Mouse (Mus musculus): Measurements from ENCODE around the gene Mesd. TPM values are rescaled to one million over a fixed set of nuclear protein-coding genes. Genes with fewer than 3 reads are reported as not detected.

Gene Mesd
- 54.7 and 62.9 TPM in 2 replicates for polyA plus RNA-seq (2015; fragmentation: Nextera tagmentation; extraction: Ambion mirVana)

DNA sequence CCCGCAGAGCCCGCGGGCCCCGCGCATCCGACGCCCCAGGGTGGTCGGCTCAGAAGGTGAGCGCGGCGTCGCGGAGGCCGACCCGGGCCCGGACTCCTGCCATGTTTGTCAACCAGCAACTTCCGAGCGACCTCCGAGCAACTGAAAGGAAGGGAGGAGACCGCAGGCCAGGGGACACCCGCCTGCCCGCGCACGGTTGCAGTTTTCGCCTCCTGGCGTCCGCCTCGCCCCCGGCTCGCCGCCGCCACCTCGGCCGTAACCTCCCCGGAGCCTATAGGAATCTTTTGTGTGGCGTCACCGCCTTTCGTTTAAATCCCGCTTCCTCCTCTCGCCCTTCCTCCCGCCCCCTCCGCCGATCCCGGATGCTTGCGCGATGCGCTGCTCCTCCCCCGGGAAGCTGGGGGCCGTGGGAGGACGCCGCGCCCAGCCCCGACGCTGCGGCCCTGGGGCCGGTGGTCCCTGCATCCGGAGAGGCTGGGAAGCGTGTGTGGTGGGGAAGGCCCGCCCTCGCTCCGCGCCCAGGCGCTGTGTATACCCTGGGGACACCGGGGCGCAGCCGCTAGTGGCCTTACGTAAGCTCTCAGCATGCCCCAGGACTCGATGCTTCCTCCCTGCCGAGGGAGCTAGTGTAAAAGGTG, at the start of gene Mesd, which contains the start of gene Tlnrd1:
Gene Mesd, plus strand, starts transcription at position 446 of the 638 bp plus-strand sequence.
Gene Tlnrd1, minus strand, starts transcription at position 285 of the 638 bp plus-strand sequence.
- ATAC-seq (ENCODE audit: low FRiP score, low TSS enrichment) = peak; percentile 79
- DNase-seq (ENCODE audit: low spot score) = peak; percentile 95

DNA sequence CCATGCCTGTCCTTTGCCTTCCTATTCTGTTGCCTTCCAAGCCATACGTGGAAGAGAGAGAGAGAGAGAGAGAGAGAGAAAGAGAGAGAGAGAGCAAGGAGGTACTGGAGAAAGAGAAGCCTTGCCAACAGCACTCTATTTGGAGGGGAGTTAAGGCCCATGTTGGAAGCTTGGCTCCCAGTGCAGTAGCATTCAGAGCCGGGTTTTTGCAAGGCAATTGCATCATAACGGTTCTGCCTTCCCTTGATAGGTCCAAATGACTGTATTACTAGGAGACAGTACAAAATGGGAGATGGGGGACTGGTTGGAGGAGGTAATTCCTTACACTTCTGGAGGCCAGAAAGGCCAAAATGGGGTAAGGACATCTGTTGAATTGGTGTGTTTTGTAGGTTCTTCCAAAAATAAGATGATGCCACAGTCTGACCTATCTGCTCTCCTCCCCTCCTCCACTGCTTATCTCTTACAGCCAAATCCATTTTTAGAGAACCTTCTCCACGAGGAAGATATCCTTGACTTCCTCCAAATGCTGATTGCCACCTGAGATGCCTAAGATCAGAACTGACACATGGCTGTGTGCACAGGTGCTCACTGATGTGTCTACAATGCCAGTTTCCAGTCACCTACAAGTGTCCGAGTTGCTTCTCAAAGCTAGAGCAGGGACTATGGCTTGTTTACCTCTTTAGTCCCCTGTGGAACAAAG, 45.6 kb upstream of the Mesd start:
- TF ChIP-seq CTCF (IDR thresholded peaks at IDR 0.05; ENCODE audit: low read depth) = no peak
- TF ChIP-seq EP300 (optimal IDR thresholded peaks at IDR 0.05) = no peak
- no peaks in the 10 kb centered on the region for H3K27me3 ChIP-seq (ENCODE audit: control insufficient read depth, insufficient read depth, low read length)
- no peak overlapping the region for H3K27ac ChIP-seq (replicated peaks)
- ATAC-seq (ENCODE audit: low FRiP score, low TSS enrichment) (no peak), DNase-seq (ENCODE audit: low spot score) (no peak)
- no peaks in the 10 kb centered on the region for H3K9me3 ChIP-seq (ENCODE audit: control insufficient read depth, low read length)
- H3K4me1 ChIP-seq (replicated peaks; ENCODE audit: control insufficient read depth, insufficient read depth) = no peaks in the 10 kb centered on the region
- WGBS = 63% methylated on average over 5 of the region's 5 CpGs
- no peak overlapping the region for H3K4me3 ChIP-seq (ENCODE audit: low read depth, low read length)
- no peaks in the 10 kb centered on the region for H3K36me3 ChIP-seq (ENCODE audit: control insufficient read depth, insufficient read depth, low read length)
- H3K9ac ChIP-seq (ENCODE audit: low read length) = no peak overlapping the region
- H3K4me2 ChIP-seq (replicated peaks; ENCODE audit: low read depth) = no peak overlapping the region

More for the DNA sequence above, at the start of gene Mesd, which contains the start of gene Tlnrd1:
- Histone ChIP-seq H3K36me3 (ENCODE audit: control insufficient read depth, insufficient read depth, low read length) (no peaks in the 10 kb centered on the region), H3K27ac (replicated peaks) (peak within 1 kb of the TSS; percentile 99), H3K4me1 (replicated peaks; ENCODE audit: control insufficient read depth, insufficient read depth) (peaks cover 10% of the 10 kb centered on the region), H3K27me3 (ENCODE audit: control insufficient read depth, insufficient read depth, low read length) (no peaks in the 10 kb centered on the region), H3K4me2 (replicated peaks; ENCODE audit: low read depth) (peak within 1 kb of the TSS; percentile 95), H3K9me3 (ENCODE audit: control insufficient read depth, low read length) (no peaks in the 10 kb centered on the region), H3K9ac (ENCODE audit: low read length) (peak within 1 kb of the TSS; percentile 88), H3K4me3 (ENCODE audit: low read depth, low read length) (peak within 1 kb of the TSS; percentile 79)
- TF ChIP-seq CTCF (IDR thresholded peaks at IDR 0.05; ENCODE audit: low read depth) (peak; percentile 48), EP300 (optimal IDR thresholded peaks at IDR 0.05) (peak; percentile 57)
- under 1% methylated on average over 67 of the region's 69 CpGs for whole genome bisulfite sequencing

DNA sequence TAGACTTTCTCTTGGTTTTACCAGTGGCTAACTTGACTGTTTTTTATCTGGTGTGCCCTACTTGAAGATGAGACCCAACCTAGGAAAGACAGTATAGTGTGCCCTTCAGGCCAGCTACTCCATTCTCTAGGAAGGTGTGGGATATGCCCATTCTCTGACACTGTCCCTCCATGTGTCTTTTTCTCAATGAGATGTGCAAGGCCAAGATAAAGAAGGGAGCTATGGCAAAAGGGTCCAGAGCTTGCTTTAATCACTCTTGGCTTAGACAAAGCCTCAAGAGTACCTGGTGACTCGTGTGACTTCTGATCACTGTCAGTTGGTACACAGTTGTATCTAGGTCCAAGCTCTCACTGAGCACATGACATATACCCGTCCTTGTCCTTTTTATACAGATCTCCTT, 44.2 kb upstream of the Mesd start:
- TF ChIP-seq EP300 (optimal IDR thresholded peaks at IDR 0.05) (no peak), CTCF (IDR thresholded peaks at IDR 0.05; ENCODE audit: low read depth) (no peak)
- 81% methylated on average over 2 of the region's 2 CpGs for whole genome bisulfite sequencing

DNA sequence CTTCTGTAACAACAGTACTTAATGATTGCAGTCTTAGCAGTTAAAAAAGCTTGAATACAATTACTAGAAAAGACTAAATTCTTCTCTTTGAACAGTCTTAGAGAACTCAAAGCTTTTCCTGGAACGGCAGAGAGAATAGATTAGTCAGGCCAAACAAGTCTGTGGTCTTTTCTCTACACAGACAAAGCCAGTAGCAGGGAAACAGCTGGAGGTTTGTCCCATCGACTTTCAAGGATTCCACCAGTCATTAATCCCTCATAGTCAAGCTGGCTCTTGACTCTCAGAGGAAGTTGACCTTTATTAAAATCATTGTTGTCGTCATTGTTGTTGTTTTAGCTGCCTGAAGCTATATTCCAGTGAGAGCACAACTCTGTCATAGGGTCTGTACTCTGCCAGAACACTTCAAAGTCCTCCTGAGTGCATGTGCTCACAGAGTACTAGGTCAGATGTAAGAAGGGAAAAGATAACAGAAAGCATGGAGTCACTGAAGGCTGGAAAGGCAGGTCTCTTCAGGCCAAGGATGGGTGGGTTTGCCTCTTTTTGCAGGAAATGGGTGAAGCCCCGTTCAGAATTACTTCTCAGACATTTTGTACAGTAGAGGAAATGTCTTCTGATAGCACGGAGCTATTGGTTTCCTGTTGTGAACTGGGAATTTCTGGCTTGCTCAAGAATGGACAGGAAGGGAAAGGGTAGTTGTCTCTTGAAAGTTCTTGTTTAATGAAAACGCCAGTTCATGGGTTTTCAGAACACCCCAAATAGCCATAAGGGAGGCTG, 41.6 kb upstream of the Mesd start:
- ATAC-seq (ENCODE audit: low FRiP score, low TSS enrichment) = no peak
- no peak overlapping the region; the same call in 1 of the 2 replicates for H3K27ac ChIP-seq (replicated peaks)
- H3K27me3 ChIP-seq (ENCODE audit: control insufficient read depth, insufficient read depth, low read length) = no peaks in the 10 kb centered on the region
- WGBS = 45% methylated on average over 6 of the region's 6 CpGs
- H3K36me3 ChIP-seq (ENCODE audit: control insufficient read depth, insufficient read depth, low read length) = no peaks in the 10 kb centered on the region
- peaks cover 5% of the 10 kb centered on the region; the same call in 1 of the 2 replicates for H3K4me1 ChIP-seq (replicated peaks; ENCODE audit: control insufficient read depth, insufficient read depth)
- no peaks in the 10 kb centered on the region for H3K9me3 ChIP-seq (ENCODE audit: control insufficient read depth, low read length)
- no peak overlapping the region for H3K9ac ChIP-seq (ENCODE audit: low read length)
- no peak overlapping the region for H3K4me3 ChIP-seq (ENCODE audit: low read depth, low read length)
- TF ChIP-seq CTCF (IDR thresholded peaks at IDR 0.05; ENCODE audit: low read depth) = no peak
- no peak for TF ChIP-seq EP300 (optimal IDR thresholded peaks at IDR 0.05)
- no peak for DNase-seq (ENCODE audit: low spot score)
- H3K4me2 ChIP-seq (replicated peaks; ENCODE audit: low read depth) = no peak overlapping the region

More for the DNA sequence above, 44.2 kb upstream of the Mesd start:
- no peak overlapping the region for H3K27ac ChIP-seq (replicated peaks)
- H3K4me1 ChIP-seq (replicated peaks; ENCODE audit: control insufficient read depth, insufficient read depth) = no peaks in the 10 kb centered on the region
- H3K27me3 ChIP-seq (ENCODE audit: control insufficient read depth, insufficient read depth, low read length) = no peaks in the 10 kb centered on the region
- no peak overlapping the region for H3K4me2 ChIP-seq (replicated peaks; ENCODE audit: low read depth)
- no peaks in the 10 kb centered on the region for H3K9me3 ChIP-seq (ENCODE audit: control insufficient read depth, low read length)
- no peak for DNase-seq (ENCODE audit: low spot score)
- H3K9ac ChIP-seq (ENCODE audit: low read length) = no peak overlapping the region
- no peaks in the 10 kb centered on the region for H3K36me3 ChIP-seq (ENCODE audit: control insufficient read depth, insufficient read depth, low read length)
- H3K4me3 ChIP-seq (ENCODE audit: low read depth, low read length) = no peak overlapping the region
- no peak for ATAC-seq (ENCODE audit: low FRiP score, low TSS enrichment)

DNA sequence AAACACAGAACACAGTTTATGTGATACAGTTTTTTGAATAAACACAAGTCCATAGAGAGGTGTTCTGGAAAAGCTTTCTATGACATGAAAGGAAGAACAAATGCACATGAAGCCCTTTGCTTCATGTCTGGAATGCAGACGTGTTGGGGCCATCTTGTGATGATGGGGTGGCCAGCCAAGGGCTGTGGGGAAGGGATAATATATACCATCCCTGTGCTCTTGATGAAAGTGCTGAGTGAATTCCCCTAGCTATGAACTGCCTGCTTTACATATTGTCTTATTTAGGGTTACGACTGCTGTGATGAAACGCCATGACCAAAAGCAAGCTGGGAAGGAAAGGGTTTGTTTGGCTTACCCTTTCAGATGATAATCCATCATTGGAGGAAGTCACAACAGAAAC, 39.5 kb upstream of the Mesd start:
- DNase-seq (ENCODE audit: low spot score) = no peak
- no peak overlapping the region for H3K9ac ChIP-seq (ENCODE audit: low read length)
- H3K27me3 ChIP-seq (ENCODE audit: control insufficient read depth, insufficient read depth, low read length) = no peaks in the 10 kb centered on the region
- no peaks in the 10 kb centered on the region for H3K9me3 ChIP-seq (ENCODE audit: control insufficient read depth, low read length)
- no peak overlapping the region for H3K27ac ChIP-seq (replicated peaks)
- TF ChIP-seq CTCF (IDR thresholded peaks at IDR 0.05; ENCODE audit: low read depth) = no peak
- H3K36me3 ChIP-seq (ENCODE audit: control insufficient read depth, insufficient read depth, low read length) = no peaks in the 10 kb centered on the region
- no peak overlapping the region for H3K4me3 ChIP-seq (ENCODE audit: low read depth, low read length)
- no peak for ATAC-seq (ENCODE audit: low FRiP score, low TSS enrichment)
- WGBS = 65% methylated on average over 3 of the region's 3 CpGs
- H3K4me1 ChIP-seq (replicated peaks; ENCODE audit: control insufficient read depth, insufficient read depth) = peaks cover 5% of the 10 kb centered on the region; the same call in 1 of the 2 replicates
- no peak overlapping the region for H3K4me2 ChIP-seq (replicated peaks; ENCODE audit: low read depth)
